Mouse (Mus musculus): ENCODE measurements around the gene Tsen54.

The Tsen54 gene

DNA sequence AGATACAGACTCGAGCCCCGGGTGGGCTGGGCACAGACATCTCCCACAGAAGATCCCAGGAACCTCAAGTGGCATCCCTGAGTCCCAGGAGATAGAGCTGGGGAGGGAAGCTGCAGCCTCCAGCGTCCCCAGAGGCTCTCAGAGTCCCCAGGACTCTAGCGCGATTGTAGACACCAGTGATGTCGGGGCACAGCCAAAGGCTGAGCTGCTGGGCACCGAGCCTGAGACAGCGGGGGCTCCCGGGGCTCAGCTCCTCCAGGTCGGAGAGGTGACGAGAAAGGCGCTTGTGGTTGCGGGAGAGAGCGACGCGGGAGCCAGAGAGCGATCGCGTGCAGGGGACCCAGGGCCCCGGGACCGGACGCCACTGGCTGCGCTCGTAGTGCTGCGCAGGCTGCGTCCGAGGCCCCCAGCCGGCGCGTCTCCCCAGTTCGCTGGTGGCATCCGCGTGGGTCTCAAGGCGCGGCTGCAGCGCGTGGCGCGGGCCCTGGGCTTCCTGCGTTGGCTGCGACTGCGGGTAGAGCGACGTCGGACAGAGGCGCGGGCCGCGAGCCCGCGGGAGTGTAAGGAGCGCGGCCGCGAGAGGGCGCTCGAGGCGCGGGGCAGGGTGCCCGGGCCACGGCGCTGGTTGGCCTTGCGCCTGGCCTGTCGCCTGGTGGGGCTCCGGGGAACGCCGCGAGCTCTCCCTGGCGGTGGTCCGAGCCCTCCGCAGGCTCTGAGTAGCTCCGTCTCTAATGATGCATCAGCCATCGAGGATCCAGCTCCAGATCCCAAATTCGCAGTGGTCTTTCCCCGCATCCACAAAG is 44.8 kb downstream of the Tsen54 start:
- peak; percentile 87 for DNase-seq (ENCODE audit: low read depth, low spot score)

DNA sequence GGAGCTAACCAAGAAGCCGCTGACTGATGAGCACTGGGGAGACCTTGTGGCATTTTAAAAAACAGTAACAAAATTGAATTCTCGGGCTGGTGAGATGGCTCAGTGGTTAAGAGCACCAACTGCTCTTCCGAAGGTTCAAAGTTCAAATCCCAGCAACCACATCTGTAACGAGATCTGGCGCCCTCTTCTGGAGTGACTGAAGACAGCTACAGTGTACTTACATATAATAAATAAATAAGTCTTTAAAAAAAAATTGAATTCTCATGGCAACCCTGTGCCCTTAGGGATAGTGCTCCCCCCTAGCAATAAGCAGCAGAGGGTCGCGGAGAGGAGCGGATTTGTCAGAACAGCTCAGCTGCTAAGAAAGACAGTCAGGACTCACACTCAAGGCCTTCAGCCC is 49.4 kb downstream of the Tsen54 start:
- no peak for DNase-seq (ENCODE audit: low read depth, low spot score)

DNA sequence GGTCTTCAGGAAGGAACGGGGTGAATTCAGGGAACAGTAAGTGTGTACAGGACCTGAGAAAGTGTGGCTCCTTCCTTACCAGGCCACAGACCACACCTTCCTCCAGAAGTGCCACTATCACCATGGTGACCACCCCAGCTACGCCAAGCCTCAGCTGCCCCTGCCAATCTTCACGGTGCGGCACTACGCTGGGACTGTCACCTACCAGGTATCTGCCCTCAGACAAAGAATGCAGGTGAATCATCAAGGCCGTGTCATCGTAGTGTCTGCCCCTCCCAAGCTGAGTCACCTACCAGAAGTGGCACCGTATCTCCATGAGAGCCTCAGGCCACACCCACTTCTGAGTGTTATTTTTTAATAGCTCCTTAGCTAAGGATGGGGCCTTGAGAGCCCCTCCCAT is 54.9 kb downstream of the Tsen54 start:
- peak; percentile 47 for DNase-seq (ENCODE audit: low read depth, low spot score)

DNA sequence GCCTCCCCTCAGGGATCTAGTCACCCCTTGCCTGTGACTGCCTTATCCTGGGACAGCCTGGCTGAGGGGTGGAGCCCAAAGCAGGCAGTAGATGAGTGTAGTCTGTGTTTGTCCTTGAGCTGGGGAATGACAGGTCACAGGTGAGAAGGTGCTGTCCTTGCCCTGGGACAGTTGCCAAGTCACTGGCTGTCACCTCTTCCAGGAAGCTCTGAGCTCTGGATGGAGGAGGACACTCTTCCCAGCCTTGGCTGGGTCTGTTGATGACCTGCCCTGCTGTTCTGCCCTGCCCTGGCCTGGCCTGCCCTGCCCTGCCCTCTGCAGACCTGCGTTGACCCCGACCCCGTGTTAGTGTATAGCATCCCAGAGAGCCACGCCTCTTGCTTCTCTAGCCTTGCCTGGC is 57.9 kb downstream of the Tsen54 start:
- no peak for DNase-seq (ENCODE audit: low read depth, low spot score)

All from CD4-positive helper T cell, adult 2 months (primary cell).